Mouse (Mus musculus): ENCODE results near the gene Zcchc10.

- TF ChIP-seq CTCF (conservative IDR thresholded peaks at IDR 0.05; ENCODE audit: low read length): no peak
- no peak for TF ChIP-seq POU5F1 (IDR thresholded peaks at IDR 0.05; ENCODE audit: borderline replicate concordance, low read length)
Measured at GRCm38 (mm10) chr11:53342711-53343110, 18.2 kb downstream of the Zcchc10 start.
